Mouse (Mus musculus): ENCODE measurements around the gene Plekhg5.

Gene Plekhg5

DNA sequence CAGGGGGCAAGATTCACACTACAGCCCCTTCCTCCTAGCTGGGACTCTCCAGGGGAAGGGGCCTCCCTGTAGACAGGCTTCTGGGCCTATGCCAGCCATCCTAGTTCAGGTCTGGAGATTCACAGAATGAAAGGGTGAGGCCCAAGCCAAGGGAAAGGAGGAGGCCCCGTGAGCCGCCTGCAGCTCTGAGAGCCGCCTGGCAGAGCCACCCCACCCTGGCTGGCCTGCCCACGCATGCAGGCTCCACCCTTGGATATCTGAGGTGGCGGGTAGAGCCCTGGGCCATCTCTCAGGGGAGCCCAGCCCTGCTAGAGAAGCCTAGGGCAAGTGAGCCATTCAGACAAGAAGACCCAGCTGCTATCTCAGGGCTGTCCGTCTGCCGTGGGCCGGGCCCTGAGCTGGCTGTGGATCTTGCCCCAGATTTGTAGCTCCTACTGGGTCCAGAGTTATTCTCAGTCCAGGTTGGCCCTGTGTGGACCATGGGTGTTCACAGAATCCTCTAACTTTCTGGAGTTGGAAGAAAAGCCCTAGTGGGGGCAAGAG is 20.5 kb downstream of the Plekhg5 start:
- in situ Hi-C loops (cut with MboI; ENCODE audit: unreplicated experiment in 2 of 2) = loop anchor here (10.0 to 25.0 kb wide), 2 partner anchors 58 to 931 kb away; partner anchors contain the start of genes Nol9 (in 1 of the 2) and Tas1r1 (in 1 of the 2)

GRCm38 (mm10) chr4:152094233-152094632 is 21.9 kb downstream of the Plekhg5 start:
- in situ Hi-C loops (cut with MboI; ENCODE audit: unreplicated experiment in 2 of 2) = loop anchor here (10.0 to 25.0 kb wide), 2 partner anchors 59 to 932 kb away; partner anchors contain the start of genes Nol9 (in 1 of the 2) and Tas1r1 (in 1 of the 2)

DNA sequence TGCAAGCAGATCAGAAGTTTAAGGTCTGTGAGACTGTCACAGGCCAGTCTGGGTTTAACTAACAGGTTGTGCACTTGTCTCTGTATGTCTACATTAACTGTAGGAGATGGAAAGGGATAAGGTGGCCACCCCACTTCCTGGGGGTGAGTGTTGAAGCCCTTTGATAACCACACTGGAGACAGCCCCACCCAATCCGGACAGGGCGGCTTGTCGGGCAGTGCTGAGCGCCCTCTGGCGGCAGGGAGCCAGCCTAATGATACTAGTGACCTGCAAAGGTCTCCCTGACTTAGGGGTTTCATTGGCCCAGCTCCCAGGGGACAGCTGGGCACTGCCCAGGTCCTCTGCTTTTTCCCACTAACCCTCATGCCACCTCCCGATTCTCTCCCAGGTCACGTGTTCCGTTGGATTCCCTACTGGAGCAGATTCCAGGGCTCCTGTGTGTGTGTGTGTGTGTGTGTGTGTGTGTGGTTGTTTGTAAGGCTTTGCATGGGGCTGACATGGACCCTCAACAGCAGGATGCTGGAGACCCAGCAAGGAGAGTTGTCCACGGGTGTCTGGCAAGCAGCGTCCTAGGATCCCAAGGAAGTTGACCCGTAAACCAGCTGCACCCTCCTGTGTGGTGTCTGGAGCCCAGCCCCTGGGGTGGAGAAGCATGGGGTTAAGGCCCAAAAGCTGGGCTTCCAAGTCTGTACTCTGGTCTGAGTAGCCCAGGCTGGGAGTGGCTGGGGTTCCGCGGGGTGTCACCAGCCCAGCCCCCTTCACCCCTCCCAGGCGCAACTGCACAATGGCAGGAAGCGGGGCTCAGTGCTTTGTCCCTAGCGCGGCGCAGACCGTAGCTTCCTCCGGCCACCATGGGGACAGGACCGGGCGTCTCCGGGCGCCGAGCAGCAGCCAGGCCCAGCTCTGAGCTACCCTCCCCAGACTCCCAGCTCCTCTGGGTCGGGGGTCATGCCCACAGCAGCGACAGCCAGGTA is 23.9 kb downstream of the Plekhg5 start:
- in situ Hi-C loops (cut with MboI; ENCODE audit: unreplicated experiment in 2 of 2) = loop anchor here (5.0 to 25.0 kb wide), 4 partner anchors 61 to 934 kb away; partner anchors contain the start of genes Nol9 (in 1 of the 2) and Tas1r1 (in 1 of the 2)

DNA sequence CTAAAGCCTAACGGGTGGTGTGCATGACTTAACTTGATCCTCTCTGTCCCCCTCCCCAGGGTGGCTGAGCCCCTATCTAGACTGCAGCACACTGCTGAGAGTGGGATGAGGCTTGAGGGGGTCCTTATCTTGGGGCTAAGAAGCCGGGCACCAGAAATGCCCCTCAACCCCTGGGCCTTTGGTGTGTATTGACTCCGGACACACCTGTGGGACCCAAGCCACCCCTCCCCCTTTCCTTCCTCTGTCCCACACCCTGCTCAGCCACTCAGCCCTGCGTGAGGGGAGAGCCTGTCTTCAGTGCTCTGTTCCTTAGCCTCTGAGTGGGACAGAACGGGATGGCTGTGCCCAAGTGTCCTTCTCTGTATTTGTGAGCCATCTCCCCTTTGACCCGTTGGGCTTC is 24.6 kb downstream of the Plekhg5 start:
- in situ Hi-C loops (cut with MboI; ENCODE audit: unreplicated experiment in 2 of 2) = loop anchor here (5.0 to 25.0 kb wide), 4 partner anchors 62 to 935 kb away; partner anchors contain the start of genes Nol9 (in 1 of the 2) and Tas1r1 (in 1 of the 2)

DNA sequence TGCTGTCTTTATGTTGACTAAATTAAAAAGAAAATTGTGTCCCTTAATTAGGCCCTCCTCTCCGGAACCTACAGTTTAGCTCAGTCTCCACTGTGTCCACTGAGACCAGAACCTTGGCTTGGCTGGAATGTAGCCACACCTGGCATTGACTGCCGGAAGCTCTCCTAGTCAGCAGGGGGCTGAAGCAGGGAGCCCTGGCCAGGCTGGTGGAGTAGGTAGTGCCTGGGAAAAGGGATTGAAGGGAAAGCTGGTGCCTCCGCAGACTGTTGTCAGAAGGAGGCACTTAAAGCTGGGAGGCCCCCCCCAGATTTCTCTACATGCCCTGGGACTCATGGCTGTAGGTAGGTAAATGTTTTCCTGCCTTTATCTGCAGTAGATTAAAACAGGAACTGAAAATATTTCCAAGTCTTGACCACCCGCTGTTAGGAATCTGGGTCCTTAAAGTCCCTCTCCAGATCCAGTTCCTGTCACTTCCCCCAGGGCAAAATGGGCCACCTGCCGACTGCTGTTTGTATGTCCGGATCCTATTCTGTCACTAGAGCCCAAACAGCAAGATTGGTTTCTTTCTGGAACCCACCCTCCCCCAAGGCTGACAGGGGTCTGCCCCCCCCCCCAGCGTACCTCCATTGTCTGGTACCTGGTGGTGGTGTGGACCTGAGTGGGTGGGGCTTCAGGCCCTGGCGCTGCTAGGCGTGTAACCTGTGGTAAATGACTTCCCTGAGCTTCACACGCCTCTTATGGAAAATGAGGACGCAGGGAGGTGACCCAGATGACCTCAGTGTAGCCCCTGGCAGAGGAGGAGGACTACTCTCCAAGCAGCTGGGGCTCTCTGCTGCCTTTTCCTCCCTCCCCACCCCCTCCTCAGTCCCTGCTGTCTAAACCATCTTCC is 25.9 kb downstream of the Plekhg5 start:
- in situ Hi-C loops (cut with MboI; ENCODE audit: unreplicated experiment in 2 of 2) = loop anchor here (5.0 to 25.0 kb wide), 4 partner anchors 63 to 936 kb away; partner anchors contain the start of genes Nol9 (in 1 of the 2) and Tas1r1 (in 1 of the 2)

- in situ Hi-C loops (cut with MboI; ENCODE audit: unreplicated experiment in 2 of 2) = no loop called here
Observed at GRCm38 (mm10) chr4:152100541-152100940, 28.2 kb downstream of the Plekhg5 start.

- in situ Hi-C loops (cut with MboI; ENCODE audit: unreplicated experiment in 2 of 2) = no loop called here
Observed at GRCm38 (mm10) chr4:152101081-152101653, 28.9 kb downstream of the Plekhg5 start.

- in situ Hi-C loops (cut with MboI; ENCODE audit: unreplicated experiment in 2 of 2) = no loop called here
Observed at GRCm38 (mm10) chr4:152101921-152102320, 29.6 kb downstream of the Plekhg5 start.

DNA sequence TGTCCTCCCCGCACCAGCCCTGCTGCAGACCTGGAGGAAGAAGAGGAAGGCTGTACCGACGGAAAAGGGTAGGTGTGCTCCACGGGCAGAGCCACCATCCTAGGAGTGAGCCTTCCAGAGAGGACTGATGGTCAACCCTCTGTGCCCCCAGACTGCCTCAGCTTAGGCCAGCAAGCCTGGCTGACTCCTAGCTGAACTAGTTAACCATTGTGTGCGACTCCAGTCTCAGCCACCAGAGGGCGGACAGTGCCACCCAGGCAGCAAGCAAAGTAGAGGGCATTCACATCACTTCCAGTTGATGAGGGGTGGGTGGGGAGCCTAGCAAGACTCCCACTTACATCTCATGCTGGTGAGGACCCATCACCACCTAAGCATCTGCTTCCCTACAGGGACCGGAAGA is 30.7 kb downstream of the Plekhg5 start:
- in situ Hi-C loops (cut with MboI; ENCODE audit: unreplicated experiment in 2 of 2) = no loop called here

DNA sequence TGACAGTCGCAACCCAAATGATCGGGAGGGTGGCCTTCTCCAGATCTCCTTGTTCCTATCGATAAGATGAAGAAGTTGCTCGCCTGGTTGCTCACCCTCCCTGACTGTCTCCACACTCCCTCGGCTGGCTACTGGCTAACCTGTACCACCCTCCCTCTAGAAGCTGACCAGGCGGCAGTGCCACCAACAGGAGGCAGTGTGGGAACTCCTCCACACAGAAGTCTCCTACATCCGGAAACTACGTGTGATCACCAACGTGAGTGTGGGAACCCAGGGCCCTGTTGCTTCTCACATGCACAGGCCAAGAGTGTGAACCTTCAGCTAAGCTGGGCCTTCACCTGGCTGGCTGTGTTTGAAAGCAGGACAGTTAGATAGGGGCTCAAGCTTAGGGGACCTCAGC is 34.4 kb downstream of the Plekhg5 start:
- in situ Hi-C loops (cut with MboI; ENCODE audit: unreplicated experiment in 2 of 2) = no loop called here

DNA sequence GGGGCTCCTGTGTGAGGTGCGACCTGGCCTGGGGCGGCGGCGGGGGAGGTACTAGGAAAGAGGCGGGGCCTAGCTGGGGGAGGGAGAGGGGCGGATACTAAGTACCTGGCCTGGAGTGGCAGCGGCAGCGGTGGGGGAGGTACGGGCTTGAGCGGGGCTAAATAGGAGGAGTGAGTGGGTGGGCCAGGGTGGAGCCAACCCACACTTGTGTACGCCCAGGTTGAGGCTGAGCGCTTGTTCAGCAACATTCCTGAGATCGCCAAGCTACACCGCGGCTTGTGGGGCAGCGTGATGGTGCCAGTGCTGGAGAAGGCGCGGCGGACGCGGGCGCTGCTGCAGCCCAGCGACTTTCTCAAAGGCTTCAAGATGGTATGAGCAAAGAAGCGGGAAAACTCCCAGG is 35.2 kb downstream of the Plekhg5 start:
- in situ Hi-C loops (cut with MboI; ENCODE audit: unreplicated experiment in 2 of 2) = no loop called here

DNA sequence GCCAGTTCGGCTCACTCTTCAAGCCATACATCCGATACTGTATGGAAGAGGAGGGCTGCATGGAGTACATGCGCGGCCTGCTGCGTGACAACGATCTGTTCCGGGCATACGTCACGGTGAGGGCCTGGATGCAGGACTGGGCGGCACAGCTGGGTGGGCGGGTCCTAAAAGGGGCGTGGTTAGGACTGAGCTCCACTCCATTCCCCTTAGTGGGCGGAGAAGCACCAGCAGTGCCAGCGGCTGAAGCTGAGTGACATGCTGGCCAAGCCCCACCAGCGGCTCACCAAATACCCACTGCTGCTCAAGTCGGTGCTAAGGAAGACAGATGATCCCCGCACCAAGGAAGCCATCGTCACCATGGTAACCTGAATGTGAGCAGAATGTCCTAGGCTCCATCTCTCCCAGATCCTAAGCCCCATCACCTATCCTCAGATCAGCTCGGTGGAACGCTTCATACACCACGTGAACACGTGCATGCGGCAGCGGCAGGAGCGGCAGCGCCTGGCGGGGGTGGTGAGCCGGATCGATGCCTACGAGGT is 35.7 kb downstream of the Plekhg5 start:
- in situ Hi-C loops (cut with MboI; ENCODE audit: unreplicated experiment in 2 of 2) = no loop called here

DNA sequence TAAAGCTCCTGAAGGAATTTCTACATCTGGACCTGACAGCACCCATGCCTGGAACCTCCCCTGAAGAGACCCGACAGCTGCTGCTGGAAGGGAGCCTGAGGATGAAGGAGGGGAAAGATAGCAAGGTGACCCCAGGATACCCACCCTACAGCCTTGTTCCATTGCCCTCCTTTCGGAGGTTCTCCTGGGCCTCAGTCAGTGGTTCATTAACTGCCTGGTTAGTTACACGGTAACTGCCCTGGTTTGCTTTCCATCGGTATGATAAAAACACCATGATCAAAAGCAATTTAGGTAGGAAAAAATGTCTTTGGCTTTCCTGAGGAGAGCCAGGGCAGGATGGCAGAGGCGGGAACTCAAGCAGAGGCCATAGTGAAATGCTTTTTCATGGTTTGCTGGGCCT is 36.4 kb downstream of the Plekhg5 start:
- in situ Hi-C loops (cut with MboI; ENCODE audit: unreplicated experiment in 2 of 2) = no loop called here

GRCm38 (mm10) chr4:152109509-152109908 is 37.2 kb downstream of the Plekhg5 start:
- in situ Hi-C loops (cut with MboI; ENCODE audit: unreplicated experiment in 2 of 2) = no loop called here

DNA sequence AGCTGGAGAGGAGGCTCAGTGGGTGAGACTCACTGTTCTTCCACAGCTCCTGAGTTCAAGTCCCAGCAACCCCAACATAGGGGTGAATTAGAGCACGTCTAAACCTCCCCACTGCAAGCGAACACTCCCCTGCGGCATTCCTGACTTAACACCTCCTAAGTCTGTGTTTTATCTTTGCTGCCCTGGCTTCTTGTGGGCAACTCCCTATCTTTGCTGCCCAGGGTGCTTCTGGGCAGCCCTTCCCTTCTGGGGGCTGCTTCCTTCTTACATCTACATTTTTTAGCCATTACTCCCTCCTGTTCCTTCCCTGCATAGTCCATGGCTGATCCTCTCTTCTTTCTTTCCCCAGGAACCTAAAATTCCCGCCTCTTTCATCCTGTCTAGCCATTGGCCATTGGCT is 38.4 kb downstream of the Plekhg5 start:
- in situ Hi-C loops (cut with MboI; ENCODE audit: unreplicated experiment in 2 of 2) = no loop called here

GRCm38 (mm10) chr4:152112329-152112728 is 40.0 kb downstream of the Plekhg5 start:
- in situ Hi-C loops (cut with MboI; ENCODE audit: unreplicated experiment in 2 of 2) = no loop called here

DNA sequence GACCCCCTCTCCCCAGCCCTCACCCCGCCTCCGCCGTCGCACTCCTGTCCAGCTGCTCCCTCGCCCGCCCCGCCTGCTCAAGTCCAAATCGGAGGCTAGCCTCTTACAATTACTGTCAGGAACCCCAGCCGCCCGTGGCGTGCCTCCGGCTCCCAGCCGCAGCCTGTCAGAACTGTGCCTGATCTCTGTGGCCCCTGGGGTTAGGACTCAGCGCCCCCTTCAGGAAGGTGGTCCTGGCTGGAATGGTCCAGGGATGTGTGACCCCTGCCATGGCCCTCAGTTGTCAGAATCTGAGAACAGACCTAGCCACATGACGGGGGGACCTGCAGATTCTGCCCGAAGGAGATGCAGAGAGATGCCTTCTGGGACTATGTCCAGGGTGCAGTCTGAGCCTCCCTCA is 41.8 kb downstream of the Plekhg5 start:
- in situ Hi-C loops (cut with MboI; ENCODE audit: unreplicated experiment in 2 of 2) = no loop called here

- in situ Hi-C loops (cut with MboI; ENCODE audit: unreplicated experiment in 2 of 2) = no loop called here
Observed at GRCm38 (mm10) chr4:152115921-152116612, 43.8 kb downstream of the Plekhg5 start, which contains the start of gene Tnfrsf25. Gene Tnfrsf25 (plus strand): TSS chr4:152115934.

DNA sequence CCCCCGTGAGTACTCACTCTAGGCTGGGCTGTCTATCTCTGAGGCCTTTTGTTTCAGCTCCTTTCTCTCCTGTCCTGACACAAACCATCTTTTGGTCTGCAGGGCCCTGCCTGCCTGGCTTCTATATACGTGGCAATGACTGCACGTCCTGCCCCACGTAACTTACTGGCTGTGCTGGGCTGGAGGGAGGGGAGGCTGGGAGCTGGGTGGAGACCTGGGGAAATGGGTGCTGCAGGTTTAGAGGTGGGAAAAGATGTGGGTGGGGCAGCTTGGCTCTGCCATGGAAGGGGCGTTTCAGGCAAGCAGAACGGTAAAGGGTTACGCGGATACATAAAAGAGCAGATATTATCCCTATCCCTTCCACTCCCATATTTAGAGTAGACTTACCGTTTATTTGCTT is 45.2 kb downstream of the Plekhg5 start:
- in situ Hi-C loops (cut with MboI; ENCODE audit: unreplicated experiment in 2 of 2) = no loop called here
